Mouse (Mus musculus): ENCODE measurements at regions not wholly inside any gene's neighbourhood (a gene's known extent, or its start where the extent isn't known, plus 50 kb on each side); places are given as distances from the start of the nearest gene placed in this dataset.

DNA sequence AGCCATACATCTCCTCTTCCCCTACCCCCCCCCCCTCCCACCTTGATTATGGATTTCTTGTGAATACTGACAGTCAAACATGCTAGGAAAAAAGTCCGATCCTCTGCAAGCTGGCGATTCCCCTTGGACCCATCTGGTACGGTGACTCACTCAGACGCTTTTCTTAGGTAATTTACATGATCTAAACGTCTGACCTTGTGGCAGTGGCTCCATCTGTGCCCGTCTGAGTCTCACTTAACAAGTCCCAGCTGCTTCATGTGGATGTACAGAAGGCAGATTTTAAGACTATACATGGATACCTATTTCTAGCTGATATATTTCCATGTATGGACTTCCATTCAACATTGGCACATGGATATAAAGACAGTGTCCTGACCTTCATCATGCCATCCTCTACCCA lies 481.0 kb downstream of the Lipi start:
- peak; percentile 2 for DNase-seq

DNA sequence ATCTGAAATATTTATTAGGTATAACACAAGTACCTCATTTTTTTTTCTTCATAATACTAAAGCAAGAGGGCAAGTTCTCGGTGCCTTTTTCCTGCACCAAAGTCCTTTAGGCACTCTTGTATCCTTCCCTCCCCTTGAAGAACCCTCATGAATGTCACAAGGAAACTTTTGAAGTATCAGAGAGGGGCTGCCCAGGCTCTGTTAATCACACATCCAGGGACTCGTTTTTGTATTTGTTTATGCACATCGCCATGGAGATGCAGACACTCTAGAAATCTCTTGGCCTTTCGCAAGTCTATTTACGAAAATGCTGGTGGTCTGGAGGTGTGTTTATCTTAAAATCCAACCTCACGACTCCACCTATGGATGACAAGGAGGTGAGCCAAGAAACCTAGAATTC lies 492.7 kb downstream of the Lipi start:
- no peak for DNase-seq

DNA sequence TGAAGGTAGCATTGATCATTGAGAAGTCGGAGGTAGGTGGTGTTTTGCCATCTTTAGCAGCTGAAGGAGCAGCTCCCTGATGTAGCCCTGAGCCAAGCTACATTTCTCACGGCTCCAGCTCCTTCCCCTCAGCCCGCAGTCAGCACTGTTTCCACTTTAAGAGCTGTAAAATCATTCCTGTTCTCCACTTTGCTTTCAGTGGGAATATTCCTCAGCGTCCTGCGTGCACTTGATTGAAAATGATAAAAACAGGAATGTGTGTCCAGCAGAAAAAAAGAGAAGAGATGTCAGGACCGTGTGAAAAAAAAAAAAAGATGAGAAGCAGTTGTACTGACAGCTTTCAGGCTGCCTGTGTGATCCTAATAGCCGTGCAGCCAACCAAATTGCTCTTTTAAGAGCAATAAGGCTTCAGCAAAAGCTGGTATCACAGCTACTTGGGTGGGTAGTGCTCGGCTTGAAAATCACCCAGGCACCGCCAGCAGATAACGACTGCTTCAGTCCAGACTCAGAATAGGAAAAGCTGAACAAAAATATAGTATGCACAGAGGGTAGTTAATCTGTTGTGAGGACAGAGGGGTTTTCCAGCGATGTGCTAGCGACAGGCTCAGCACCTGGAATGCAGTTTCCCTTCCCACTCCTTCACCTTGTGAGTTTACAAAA lies 493.3 kb downstream of the Lipi start:
- no peak for DNase-seq

DNA sequence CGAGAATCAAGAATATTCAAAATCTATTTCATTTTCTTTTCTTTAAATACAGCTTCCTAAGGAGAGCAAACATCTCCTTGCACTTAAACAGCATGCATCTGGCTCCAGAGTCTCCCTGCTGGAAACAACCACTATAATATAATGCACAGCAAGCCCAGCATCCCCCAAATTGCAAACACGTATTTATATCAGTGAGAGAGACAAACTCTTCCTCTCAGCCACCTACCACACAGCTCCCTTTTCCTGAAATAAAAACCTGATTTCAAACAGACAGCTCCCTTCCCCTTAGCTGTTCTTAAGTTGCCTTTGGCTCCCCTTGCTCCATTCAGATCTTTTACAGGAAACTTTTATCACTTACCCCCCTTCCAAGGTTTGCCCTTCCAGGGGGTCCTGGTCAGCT lies 493.9 kb downstream of the Lipi start:
- no peak for DNase-seq

DNA sequence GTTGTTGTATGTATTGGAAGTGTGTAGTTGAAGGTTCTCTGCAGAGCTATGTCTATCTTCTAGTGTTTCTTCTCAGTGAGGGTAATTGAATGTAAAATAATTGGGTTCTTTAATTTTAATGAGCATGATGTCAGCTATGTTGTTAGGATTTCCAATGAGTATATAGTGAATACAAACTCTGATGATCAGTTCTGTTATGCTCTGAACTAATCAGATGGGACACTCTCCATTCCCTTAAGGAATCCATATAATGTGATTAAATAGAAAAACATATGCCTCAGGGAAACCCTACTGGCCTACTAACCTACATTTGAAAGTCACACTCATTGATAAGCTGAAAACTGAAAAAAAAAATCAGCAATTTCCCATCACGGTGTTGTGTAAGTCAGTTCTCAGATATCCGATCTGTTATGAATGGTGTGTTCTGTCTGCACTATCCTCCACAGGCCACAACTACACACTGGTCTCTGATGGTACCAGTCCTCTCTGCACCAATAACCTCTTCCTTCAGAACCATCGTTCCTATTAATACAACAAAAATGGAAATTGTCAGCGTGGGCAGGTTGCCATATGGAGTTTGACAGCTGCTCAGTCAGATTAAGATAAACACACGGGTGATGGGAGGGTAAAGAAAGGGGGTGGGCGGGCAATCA lies 496.4 kb downstream of the Lipi start:
- no peak for DNase-seq

DNA sequence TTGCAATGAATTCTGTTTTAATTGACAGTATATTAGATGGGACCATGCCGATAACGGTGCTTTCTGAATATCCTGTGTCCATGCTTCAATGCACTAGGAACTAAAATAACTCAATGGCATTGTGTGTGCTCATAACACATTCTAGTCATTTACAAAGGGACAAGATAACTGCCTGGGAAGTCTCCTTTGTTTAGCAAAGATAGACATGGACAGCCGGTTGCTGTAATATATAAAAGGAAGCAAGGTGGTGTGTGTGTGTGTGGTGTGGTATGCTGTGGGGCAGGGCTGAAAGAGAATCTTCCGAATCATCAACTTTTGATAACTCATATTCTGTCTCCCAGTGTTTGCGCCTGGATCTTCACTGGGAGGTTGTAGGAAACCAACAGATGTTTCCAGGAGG lies 497.2 kb downstream of the Lipi start:
- DNase-seq = no peak

DNA sequence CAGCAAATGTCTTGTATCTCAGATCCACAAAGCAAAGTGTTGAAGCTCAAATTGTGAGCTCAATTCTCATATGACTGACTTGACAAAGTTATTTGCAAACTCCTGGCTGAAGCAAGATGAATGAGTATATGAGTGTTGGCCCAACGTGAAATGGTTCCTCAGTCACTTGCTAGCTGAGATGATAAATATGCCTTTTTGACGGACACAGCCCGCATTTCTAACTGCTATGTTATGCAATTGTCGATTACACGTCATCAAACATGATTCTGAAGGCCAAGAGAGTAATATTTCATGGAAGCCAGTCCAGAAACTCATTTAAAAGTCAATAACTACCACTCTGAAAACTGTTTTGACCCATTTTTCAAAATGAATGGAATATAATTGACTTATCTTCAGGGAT lies 520.6 kb downstream of the Lipi start:
- peak; percentile 51 for DNase-seq

DNA sequence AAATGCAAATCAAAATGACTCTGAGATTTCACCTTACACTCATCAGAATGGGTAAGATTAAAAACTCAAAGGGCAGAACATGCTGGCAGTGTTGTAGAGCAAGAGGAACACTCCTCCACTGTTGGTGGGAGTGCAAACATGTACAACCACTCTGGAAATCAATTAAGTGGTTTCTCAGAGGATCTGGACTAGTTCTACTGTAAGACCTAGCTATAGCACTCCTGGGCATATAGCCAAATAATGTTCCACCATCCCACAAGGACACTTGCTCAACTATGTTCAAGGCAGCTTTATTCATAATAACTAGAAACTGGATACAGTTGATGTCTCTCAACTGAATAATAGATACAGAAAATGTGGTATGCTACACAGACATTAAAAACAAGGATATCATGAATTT lies 532.9 kb downstream of the Lipi start:
- DNase-seq = peak; percentile 16

DNA sequence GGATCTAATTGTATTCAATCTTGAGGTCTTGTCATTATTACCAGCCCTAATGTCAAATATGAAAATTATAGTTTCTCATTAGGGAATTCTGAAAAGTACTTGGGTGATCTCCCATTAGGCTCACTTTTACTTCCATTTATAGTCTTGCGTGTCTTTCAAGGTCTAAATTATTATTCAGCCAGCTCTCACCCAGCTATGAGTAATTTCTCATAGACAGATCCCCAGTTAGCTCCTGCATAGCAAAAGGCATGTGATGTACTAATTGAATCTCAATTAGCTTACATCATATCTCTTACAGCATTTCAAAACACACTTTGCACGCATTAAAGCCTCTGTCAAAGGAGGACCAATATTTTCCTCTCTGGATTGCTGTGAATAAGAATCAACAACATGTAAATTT lies 539.9 kb downstream of the Lipi start:
- DNase-seq = no peak
